Mouse (Mus musculus) fibroblast of lung, adult 2 months (primary cell): ENCODE data around the gene Ccn6.
A peak's percentile ranks its signal among the peaks of the same experiment; 100 is the strongest.
"Not testable (repeated sequence)": the region's sequence is repeated elsewhere in the genome, so short reads cannot be mapped to it uniquely, and the experiment has no call there.

Experiments used
- DNase-seq: peaks from one replicate; pipeline ENCODE4 v3.0.0-alpha.2; 2011; ENCODE audit warnings: low read depth

Gene Ccn6

DNA sequence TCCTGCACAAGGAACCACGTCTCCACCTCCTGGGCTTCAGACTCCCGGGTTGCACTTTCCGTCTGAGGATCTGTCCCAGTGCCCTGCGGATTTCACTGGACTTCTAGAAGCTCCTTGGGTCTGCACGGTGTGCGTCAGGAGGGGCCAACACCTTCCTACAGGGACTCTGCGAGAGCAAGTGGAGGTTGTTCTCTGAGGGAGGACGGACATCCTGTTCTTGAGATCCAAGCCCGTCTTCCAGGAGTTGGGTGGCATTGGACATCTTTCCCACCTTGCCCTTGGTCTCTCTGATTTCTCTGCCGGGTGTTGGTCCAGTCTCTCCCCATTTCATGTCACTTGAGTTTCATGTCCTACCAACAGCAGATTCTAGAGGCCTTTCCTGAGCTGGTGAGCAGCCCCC lies at the start of gene Ccn6:
Gene Ccn6 (minus strand): TSS at position 101 of the 400 bp plus-strand sequence.
- DNase-seq, result no peak

DNA sequence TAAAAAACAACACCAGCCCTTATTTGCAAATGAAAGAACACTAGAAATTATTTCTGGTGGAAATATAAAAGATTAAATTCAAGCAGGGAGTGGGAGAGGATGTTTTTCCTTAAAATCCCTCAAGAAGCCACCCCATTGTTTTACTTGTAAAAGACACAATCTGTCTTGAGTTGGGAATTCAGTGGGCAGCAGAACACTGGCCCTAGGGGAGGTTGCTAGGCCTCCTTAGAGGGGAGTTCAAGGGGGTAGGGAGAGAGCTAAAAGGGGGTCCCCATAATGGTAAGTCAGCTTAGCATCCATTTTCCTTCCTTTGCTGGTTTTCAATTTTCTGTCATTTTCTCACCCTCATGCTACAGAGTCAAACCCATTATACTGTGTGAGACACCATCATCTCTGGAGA lies 46.4 kb upstream of the Ccn6 start:
- no peak for DNase-seq

DNA sequence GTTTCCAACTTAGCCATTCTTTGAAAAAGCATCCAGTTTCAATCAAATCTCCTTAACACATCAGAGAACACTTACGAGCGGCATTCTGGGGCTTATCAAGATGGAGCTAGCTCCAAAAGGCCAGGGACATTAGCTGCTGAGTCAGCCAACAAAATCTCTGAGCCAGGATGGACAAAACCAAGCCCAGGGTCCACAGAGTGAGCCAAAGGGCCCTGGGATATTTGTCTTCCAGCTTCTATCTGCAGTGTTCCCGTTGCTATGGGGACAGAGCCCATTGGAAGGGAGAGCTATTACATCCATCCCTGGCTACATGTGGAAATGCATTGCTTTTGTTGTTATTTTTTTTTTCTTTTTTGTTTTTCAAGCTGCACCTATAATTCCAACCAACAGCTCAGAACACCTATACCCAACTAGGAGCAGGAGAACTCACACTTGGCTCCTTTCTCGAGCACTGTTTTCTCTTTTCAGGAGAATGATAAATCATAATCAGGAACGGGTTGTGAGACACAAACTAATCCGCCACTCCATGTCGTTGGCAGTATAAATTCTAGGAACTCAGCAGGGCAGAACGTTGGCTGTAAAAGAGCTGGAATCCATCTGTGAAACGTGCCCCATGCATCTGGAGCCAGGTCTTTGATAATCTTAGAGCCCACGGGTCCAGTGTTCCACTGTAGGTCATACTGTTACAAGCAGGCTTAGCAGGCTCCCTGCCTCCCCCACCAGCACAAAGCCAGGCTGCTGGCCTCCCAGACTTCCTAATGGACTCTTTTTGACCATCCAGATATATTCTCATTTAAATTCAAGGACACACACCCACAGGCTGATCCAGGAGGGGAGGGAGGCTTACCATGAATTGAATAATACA lies 45.8 kb upstream of the Ccn6 start:
- DNase-seq, result no peak

DNA sequence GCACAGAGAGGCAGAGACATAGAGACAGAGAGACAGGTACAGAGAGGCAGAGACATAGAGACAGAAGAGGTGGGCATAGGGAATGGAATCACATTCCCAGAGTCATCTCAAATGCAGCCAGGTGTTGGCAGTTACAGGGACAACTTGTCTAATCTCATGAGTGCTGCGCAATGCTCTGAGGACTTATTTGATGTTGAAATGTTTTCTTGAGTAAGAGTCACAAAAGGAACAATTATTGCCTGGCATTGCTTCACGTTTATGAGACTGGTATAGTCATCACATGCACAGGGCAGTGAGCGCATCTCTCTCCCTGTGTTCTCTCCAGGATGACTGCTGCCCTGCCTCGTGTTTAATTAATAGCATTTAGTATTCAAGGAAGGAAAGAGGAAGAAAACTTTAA lies 45.1 kb upstream of the Ccn6 start:
- no peak for DNase-seq

DNA sequence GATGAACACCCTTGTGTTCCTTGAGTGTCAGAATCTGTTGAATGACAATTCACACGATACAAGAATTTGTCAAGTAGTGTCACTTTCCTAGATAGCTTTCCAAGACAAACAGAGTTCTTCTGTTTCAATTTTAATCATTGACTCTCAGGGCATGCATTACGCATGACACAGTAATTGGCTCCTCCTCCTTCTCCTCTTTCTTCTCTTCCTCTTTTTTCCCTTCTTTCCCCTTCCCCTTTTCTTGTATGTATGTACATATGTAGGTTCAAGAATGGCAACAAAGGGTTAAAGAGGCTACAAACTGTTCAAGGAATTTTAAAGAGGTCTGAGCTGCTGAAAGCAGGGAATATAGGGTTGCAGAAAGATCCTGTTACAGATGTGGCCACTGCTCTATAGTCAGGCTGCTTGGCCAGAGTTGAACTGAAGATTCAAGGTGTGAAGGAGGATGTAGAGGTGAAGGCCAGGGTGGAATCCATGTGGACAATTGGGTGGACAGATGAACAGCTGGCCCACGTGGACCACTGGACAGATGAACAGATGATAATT lies 43.8 kb upstream of the Ccn6 start:
- no peak for DNase-seq

DNA sequence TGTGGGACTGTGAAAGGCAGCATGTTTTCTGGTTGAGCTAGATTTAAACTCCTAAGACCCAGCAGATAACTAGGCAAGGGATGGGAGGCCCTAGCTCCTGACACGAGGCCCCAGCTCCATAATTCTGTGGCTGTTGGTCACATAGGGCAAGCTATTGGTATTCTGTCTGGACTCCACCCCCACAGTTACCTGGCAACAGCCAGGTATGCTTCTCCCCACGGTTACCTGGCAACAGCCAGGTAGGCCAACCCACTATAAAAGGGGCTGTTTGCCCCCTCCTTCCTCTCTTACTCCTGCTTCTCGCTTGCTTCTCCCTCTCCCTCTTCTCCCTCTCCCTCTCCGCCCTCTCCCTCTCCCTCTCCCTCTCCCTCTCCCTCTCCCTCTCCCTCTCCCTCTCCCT lies 38.9 kb upstream of the Ccn6 start:
- DNase-seq, result no peak

DNA sequence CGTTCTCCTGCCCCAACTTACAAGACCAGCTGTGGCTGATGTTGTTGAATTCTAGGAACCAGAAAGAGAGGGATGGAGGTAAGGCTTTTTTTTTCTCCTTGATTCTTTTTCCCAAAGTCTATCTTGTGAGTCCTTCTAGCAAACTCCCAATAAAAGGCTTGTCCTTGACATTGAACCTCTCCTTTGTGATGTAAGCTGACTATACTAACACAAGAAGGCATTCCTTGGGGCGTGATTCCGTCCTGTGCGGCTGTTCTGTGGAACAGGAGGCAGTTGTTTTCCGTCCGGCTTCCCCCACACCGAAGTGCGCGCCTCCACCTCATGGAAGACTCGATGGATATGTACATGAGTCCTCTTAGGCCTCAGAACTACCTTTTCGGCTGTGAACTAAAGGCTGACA lies 34.6 kb upstream of the Ccn6 start:
- DNase-seq, result not testable (repeated sequence)

DNA sequence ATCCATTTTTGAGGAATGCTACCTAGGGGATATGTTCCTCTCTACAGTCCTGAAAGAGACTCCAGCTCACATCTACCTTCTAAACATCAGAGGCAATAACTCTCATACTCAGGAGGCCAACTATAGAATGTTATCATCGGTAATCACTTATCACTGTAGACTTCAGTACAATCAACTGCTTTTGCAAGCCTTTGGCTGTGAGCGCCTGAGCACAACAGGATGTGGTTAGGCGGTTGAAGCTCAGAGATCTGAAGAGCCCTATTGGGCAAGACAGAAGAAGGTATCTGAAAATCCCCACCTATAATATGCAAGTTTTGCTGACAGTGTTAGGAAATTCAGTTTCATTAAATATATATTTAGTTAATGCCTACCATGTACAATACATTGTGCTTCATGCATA lies 29.1 kb upstream of the Ccn6 start:
- no peak for DNase-seq

DNA sequence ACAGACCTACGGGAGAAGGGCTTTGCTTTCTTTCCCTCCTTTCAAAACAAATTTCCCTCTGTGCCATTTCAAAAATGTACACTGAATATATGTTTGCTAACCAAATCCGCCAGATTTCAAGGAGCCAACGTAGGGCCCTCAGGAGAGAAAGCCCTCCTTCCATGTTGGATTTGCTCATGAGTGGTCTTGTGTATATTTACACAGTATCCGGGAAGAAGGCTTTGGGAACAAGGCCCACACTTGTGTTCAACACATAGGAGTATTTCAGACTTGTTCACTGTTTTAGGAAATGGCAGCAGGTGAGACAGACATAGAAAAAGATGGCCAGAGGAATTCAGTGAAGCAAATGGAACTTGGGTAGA lies 21.9 kb upstream of the Ccn6 start:
- DNase-seq, result no peak

DNA sequence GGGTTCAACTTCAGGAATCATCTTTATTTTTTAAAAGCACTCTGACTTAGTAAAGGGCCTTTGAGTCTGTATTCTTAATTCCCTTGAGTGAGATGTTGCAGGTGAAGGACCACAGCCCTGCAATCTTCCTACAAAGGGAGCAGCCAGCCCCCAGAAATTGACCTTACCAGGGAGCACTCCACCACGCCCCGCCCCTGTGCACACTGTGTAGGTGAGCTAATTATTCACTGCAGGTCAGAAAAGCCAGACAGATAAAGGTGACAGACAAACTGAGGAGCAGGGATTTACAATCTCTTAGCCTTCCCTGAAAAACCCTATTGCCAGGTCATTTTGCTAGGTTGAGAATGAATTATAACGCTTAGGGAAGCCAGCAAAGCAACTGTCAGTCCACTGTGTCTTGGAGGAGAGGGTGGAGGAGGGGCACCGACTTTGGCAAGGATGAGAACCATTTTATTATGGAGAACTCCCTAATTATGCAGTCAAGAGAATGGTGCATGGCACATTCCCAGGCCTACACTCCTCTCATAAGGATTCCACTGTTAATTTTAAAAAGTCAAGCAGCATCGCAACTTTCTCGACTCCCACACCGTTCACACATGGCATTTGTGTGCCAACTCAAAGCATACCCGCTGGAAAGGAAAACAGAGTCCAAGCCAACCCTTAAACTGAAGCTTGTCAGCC lies 21.4 kb upstream of the Ccn6 start:
- DNase-seq, result no peak

DNA sequence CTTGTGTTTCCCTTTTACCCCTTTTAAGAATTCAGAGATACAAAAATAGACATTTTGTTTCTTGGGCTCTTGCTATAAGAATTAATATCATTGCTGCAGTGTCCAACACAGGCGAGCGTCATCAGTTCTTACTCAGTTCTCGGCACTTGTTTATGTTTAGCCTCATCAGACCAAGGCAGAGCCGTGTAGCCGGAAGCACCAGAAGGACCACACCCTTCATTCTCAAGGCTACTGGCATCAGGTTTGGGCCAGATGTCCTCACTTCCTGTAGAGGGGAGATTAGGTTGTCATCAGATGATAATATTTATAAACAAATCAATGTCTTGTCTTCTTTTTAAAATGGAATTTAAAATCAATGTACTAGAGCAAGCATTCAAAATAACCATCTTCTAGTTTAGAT lies 13.4 kb upstream of the Ccn6 start:
- no peak for DNase-seq

DNA sequence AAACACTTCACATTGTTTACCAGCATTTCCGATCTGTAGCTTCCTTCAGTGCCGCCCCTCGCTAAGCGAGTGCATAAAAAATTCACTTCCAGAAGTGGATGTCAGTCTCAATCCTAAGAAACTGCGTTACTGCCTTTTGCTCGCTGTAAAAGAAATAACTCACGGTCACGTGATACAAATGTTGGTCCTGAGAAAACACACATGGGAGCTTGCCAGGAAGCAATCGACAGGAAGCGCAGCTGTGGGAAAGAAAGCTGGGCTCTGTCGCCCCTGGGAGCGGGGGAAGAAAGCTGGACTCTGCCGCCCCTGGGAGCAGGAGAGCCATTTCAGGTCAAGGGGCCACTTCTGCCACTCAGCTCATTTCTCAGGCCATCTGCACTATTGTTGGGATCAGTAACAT lies 9.5 kb upstream of the Ccn6 start:
- DNase-seq, result no peak

DNA sequence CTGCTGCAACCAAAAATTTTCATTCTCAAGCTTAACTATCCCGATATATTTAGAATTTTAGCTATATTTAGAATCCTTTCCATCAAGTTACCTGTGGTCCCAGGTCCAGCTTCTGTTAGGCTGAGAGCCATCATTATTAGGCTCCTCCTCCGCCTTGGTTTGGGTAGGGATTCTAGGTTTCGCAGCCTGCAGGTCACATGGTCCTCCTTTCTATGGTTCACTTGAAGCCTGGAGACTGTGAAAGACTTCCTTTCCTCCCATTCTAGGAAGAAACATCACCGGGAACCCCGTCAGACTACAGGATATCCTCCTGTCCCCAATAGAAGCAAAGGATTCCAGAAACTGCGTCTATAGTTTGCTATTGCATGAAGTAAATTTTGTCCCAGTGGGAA lies 8.9 kb upstream of the Ccn6 start:
- DNase-seq, result no peak

DNA sequence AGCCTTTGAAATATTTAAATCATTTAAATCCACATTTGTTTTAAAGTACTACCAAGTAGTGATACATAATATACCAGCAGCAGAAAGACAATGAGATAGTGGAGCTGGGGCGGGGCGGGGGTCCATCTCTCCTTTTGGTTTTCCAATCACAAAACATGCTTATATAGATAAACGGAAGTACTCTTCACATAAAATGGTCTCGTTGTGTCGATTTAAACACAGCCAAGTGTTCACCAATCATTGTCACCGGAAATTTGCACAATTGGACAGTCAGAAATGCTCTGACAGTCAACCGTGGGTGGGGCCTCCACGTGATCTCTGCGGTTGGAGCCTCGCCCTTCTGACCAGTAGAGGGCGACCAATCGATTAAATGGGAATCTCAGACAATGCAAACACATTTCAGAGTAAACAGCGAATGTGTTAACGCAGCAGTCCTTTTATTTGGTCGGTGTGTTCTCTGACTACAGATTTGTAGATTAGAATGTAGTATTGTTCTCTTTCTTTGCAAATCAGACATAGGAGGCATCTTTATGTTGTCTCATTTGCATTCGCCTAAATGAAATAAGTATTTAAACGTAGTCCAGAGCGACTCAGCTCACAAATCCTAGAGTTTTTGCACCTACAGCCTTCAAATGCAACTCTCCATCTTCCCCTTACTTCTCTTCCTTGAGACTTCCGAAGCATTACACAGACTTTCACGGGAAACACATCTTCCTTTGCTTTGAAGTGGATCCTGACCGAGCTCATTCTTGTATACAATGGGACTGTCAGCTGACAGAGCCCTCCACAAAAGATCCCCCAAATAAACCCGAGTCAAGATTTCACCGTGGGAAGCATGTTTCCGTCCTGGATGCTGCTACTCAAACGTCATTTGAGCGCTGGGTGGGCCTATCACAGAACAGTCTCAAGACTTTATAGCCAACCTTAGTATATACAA lies 8.3 kb upstream of the Ccn6 start:
- peak; percentile 59 for DNase-seq

DNA sequence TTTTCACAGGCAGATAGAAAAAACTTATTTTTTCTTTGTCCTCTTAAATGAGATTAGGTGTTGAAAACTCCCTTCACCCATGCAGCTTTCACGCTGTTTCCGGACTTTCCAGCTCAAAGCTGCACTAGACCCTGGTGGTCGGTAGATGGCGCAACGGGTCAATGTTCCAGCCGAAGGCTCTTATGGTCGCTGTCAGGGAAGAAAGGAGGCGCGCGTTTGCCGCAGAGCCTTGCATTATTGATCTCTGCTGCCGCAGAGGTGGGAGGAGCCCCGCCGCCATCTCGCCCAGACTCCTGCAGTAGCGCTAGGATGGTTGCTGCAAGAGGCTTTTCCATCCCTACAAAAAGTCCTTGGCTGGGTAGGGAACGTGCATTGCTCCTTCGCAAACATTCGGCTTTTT lies 7.5 kb upstream of the Ccn6 start:
- DNase-seq, result peak; percentile 72

DNA sequence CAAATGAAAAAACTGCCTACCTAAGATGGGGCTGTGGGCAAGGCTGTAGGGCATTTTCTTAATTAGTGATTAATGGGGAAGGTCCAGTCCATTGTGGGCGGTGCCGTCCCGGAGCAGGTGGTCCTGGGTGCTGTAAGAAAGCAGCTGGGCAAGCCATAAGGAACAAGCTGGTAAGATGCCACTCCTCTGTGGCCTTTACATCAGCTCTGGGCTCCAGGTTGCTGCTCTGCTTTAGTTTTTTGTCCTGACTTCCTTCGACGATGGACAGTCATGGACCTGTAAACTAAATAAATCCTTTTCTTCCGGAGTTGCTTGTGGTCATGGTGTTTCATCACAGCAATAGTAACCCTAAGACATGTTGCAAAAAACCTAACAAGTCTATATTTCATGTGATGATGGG lies 7.1 kb upstream of the Ccn6 start:
- DNase-seq, result no peak

DNA sequence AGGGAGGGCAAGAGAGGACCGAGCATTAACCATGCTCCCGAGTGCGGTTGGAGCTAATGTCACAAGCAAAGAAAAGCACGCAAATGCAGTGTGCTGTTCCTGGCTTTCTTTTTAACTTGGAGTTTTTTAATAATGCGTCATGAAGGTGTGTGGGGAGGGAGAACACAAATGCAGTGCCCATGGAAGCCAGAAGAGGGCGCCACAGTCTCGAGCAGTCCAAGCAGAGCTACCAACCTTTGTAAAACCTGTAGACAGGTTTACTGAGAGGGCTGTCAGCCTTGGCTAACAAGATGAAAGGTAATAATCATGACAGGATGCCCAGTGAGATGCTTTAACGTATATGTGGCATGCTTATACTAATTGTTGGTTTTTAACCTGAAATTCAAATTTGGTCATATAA lies 6.6 kb upstream of the Ccn6 start:
- DNase-seq, result peak; percentile 40

DNA sequence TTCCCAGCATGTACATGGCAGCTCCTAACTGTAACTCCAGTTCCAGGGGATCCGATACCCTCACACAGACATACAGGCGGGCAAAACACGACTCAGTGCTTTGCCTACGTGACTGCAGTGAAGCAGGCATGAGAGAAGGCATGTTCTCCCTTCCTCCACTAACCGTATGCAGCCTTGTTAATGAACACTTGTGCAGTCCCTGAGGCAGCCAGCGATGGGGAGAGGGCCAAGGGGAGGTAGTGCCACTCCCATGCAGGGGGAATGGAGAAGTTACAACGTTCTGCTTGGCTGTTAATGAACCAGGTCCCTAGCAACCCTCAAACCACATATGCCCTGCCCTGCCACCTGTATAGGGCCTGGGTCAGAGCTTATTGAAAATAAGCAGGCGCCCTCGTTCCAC lies 6.0 kb upstream of the Ccn6 start:
- no peak for DNase-seq

DNA sequence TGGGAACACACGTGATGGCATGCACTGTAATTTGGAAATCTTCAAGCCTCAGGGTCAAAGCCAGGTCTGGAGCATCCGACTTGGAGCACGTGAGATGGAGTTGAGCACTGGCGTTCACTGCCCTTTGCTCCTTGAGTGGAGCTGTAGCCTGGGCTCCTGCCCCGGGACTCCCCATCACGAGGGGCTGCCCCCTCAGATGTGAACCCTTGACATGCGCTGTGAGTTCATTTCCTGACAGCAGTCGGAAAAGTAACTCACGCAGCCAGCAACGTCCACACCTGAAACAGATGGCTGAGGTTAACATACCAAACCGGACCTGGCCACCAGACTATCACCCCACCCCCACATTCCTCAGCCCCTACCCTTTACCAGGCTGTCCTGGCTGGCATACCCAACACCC lies 4.0 kb upstream of the Ccn6 start:
- no peak for DNase-seq

DNA sequence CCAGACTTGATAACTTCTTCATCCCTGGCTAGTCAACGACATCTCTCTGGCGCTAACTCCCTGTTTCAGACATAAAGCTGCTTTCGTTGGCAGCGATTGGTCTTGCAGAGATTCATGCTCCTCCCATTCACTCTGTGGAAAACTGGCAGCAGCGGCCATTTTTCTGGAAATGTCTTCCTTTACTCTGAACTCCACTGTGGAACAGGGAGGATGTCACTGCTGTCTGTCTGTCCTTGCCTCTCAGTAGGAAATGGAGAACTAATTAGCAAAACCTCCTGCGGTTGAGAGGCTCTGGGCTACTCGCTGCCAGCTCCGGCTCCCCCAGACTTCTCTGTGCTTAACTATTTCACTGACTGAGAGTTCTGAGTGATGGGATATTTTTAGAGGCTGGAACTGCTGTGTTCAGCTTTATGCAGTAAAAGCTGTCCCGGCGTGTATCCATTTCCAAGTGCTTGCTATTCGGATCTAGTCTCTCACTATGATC lies 2.1 kb upstream of the Ccn6 start:
- no peak for DNase-seq

DNA sequence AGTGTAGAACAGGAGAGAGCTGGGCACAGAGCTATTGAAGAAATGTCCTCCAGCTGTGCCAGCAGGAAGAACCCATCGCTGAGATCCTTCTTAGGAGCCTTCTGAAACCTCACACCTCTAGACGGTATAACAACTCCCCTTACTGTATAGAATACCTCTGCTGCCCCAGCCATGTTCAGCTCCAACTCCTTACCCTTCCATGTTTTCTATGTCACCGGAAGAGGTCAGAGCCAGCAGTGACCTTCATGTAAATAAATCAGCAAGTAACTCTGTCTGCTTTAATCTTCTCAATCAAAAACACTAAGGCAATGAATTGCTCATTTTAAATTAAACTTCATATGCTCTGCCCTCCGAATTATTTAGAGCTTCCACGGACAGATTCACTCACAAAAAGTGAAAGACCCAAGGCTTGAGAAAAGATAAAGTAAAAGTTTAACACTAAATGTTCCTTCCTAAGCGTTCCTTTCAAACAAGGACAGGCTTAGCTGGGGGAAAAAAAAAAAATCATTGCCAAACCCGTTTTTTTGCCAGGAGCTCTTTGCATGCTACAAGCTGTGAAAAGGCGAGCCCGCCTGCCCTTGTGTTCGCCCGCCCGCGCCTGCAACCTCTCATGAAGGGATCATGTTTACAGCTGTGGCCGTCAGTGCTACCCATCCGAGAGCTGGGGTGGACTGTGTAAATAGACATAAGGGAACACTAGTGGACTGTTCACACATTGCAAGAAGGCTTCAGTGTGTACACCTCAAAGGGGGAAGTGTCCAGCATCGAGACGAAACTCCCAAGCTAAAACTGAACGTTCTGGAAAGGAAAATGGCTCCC lies 719 bp downstream of the Ccn6 start:
- no peak for DNase-seq
